Mouse (Mus musculus): ENCODE measurements at regions not wholly inside any gene's neighbourhood (a gene's known extent, or its start where the extent isn't known, plus 50 kb on each side); places are given as distances from the start of the nearest gene placed in this dataset.

DNA sequence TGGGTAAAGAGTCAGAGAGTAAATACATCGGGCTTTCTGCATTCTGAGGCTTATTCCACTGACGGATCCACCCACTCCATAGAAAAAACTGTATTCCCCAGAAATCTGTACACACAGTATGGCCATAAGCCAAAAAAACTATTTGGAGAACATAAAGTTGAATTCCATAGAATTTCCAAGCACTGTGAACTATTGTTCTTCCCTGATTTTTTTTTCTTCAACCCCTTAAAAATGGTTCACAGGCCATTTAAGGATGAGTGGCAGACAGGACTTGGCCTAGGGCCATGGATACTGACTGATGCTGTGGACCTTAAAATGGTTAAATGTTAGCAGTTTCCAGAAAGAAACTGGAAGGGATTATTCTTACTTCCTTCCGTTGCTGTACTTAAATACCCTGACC is 247.0 kb downstream of the Sipa1l2 start:
- DNase-seq: no peak

- no peak for DNase-seq
Observed at GRCm38 (mm10) chr8:125317584-125317991, 252.0 kb downstream of the Sipa1l2 start.

DNA sequence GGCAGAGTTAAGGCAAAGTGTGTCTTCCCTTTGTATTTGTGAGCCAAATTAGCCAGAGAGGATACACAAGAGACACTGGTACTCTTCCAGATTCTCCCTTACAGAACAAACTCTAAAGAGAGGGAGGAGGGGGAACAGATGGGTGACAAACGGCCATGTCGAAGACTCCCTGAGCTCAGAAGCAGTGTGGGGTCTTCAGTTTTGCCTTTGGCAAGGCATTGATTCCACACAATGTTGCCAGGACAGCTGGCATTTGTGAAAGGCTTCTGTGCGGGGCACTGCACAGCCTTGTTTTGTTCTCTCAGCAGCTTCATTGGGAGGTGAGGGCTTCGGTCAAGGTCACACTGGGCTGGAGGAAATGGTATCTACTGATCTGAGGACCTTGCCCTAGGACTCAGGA is 253.9 kb downstream of the Sipa1l2 start:
- DNase-seq: no peak

DNA sequence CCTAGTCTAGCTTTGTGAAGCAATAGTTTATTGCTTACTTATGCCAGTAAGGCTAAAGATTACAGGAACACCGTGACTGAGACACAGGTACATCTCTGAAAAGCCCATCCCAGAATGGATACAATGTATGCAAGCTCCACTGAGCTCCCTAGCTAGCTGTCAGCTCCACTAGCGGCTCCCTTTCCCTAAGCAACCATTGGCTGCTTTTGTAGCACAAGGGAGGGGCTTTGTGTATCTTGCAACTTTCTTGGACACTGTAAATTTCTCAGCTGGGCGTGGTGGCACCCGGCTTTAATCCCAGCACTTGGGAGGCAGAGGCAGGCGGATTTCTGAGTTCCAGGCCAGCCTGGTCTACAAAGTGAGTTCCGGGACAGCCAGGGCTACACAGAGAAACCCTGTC is 254.6 kb downstream of the Sipa1l2 start:
- DNase-seq: no peak

- peak in 1 of 2 experiments; percentile 16 for DNase-seq
Observed at GRCm38 (mm10) chr8:125314221-125314984, 255.2 kb downstream of the Sipa1l2 start.

GRCm38 (mm10) chr8:125311228-125312053 is 257.4 kb downstream of the Disc1 start:
- no peak for DNase-seq
